Mouse (Mus musculus) stomach, postnatal 0 days (tissue): Measurements from ENCODE around the gene Psmd13.

ENCODE experiments used
- CTCF ChIP-seq: IDR thresholded peaks from 2 replicates; pipeline ENCODE4 v1.5.1; 2016; ENCODE audit warnings: antibody characterized with exemption, low read depth, mild to moderate bottlenecking, moderate library complexity
- EP300 ChIP-seq: optimal IDR thresholded peaks from 2 replicates; pipeline ENCODE3; 2016; ENCODE audit warnings: antibody characterized with exemption

- TF ChIP-seq EP300 (no peak), CTCF (no peak)
Measured at GRCm38 (mm10) chr7:140905642-140906081, 23.9 kb downstream of the Psmd13 start.
